ENCODE assay signal across 18 mouse cellular contexts in the genomic region with DNA sequence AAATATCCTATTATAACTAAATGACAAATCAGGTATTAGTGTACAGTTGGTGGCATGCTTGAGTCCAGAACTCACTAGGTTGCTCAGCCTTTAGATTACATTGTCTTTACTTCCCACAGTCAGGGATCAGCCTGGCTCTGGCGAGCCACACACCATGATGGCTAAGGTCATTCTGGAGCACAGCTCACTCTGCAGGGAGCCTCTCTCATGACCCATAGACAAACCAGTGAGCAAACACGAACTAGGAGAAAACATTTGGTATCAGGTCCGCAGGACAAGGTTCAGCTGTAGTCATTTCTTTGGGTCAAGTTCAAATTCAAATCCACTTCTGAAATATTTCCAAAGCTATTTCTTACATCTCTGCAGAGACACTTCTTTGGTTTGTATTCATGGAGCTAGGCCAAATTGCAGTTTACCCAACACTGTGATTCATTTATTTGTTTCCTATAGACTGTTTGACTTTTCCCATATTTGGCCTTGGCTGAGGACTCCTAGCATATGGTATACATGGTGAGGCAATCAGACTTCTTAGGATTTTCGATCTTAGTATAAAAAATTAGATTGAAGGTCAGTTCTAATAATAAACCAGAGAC.
DNase-seq lines count a peak whose midpoint lies in the region; ATAC-seq and TF ChIP-seq lines count a peak whose summit lies in the region.
"Had no signal": no experiment of that assay in that cellular context is flagged by ENCODE, and none has a peak within 500 bp of the region (broad histone marks: within the 10 kb centered on the region; RNA-seq: fewer than 3 reads in every experiment).

No protein-coding gene starts in this region.

- WGBS in lung, embryonic 16.5 days, result 40% methylated on average over 4 of the region's 4 CpGs
- WGBS in liver, embryonic 12.5 days (ENCODE audit: insufficient replicate concordance), result 68% methylated on average over 4 of the region's 4 CpGs
- 49% methylated on average over 4 of the region's 4 CpGs for WGBS in stomach, postnatal 0 days

- no peaks in the 10 kb centered on the region for H3K9me3 ChIP-seq in lung, embryonic 16.5 days (ENCODE audit: control insufficient read depth, low read length)
- H3K9me3 ChIP-seq in liver, embryonic 12.5 days (replicated peaks), result no peaks in the 10 kb centered on the region
- H3K9me3 ChIP-seq in stomach, postnatal 0 days (ENCODE audit: control insufficient read depth, low read length), result no peaks in the 10 kb centered on the region
- H3K9me3 ChIP-seq: hindbrain, embryonic 13.5 days; limb, embryonic 10.5 days; midbrain, embryonic 10.5 days; neural tube, embryonic 13.5 days had no signal

- peak; percentile 82 for ATAC-seq in lung, embryonic 16.5 days (ENCODE audit: low read depth)
- ATAC-seq in liver, embryonic 12.5 days, result no peak
- ATAC-seq in stomach, postnatal 0 days (ENCODE audit: low FRiP score, low TSS enrichment), result peak; percentile 53; the same call in 1 of the 2 replicates
- ATAC-seq: forebrain, postnatal 0 days had no signal

- H3K4me3 ChIP-seq in gastrocnemius, adult 2 months, result no peak overlapping the region
- H3K4me3 ChIP-seq in lung, embryonic 16.5 days (ENCODE audit: low read length), result no peak overlapping the region
- H3K4me3 ChIP-seq in liver, embryonic 12.5 days, result peak overlapping the region; percentile 36
- no peak overlapping the region for H3K4me3 ChIP-seq in stomach, postnatal 0 days (ENCODE audit: low read depth, low read length)
- H3K4me3 ChIP-seq: erythroblast, embryonic 14.5 days; hindbrain, embryonic 13.5 days; left cerebral cortex, adult 2 months; limb, embryonic 10.5 days; midbrain, embryonic 10.5 days; neural tube, embryonic 13.5 days had no signal

- no peaks in the 10 kb centered on the region for H3K27me3 ChIP-seq in lung, embryonic 16.5 days (ENCODE audit: control insufficient read depth, insufficient read depth, low read depth, low read length)
- H3K27me3 ChIP-seq in liver, embryonic 12.5 days (replicated peaks), result no peaks in the 10 kb centered on the region
- no peaks in the 10 kb centered on the region for H3K27me3 ChIP-seq in stomach, postnatal 0 days (ENCODE audit: control insufficient read depth, insufficient read depth, low read length)
- H3K27me3 ChIP-seq: hindbrain, embryonic 13.5 days; neural tube, embryonic 13.5 days had no signal

- no peak for DNase-seq in gastrocnemius, adult 2 months
- DNase-seq in gastrocnemius, postnatal 4 days (ENCODE audit: low spot score in 2 of 2), result no peak
- no peak for DNase-seq in lung, postnatal 10 days
- DNase-seq in stomach, postnatal 0 days (ENCODE audit: low spot score), result no peak
- no peak for DNase-seq in natural killer cell, adult 2 months (ENCODE audit: low spot score in 2 of 2)
- DNase-seq: forebrain, postnatal 0 days; gastrocnemius, postnatal 10 days; heart, postnatal 10 days; kidney, postnatal 14 days; thymus, postnatal 25 days had no signal

- TF ChIP-seq EP300 in stomach, postnatal 0 days (optimal IDR thresholded peaks at IDR 0.05), result no peak

- intact Hi-C loops in gastrocnemius, adult 2 months (cut with DNase I), result no loop called here

- H3K4me2 ChIP-seq in lung, embryonic 16.5 days (ENCODE audit: low read depth, low read length), result no peak overlapping the region
- H3K4me2 ChIP-seq in liver, embryonic 12.5 days, result peak overlapping the region; percentile 51
- no peak overlapping the region for H3K4me2 ChIP-seq in stomach, postnatal 0 days (replicated peaks; ENCODE audit: low read depth)
- H3K4me2 ChIP-seq: hindbrain, embryonic 13.5 days; neural tube, embryonic 13.5 days had no signal

- H3K9ac ChIP-seq in lung, embryonic 16.5 days (ENCODE audit: low read length), result no peak overlapping the region
- peak overlapping the region; percentile 61 for H3K9ac ChIP-seq in liver, embryonic 12.5 days
- H3K9ac ChIP-seq in stomach, postnatal 0 days (ENCODE audit: low read length), result no peak overlapping the region
- H3K9ac ChIP-seq: forebrain, postnatal 0 days; hindbrain, embryonic 13.5 days; neural tube, embryonic 13.5 days had no signal

- peaks cover 31% of the 10 kb centered on the region for H3K4me1 ChIP-seq in lung, embryonic 16.5 days (replicated peaks; ENCODE audit: control insufficient read depth, insufficient read depth, low read length)
- H3K4me1 ChIP-seq in liver, embryonic 12.5 days, result peaks cover 98% of the 10 kb centered on the region
- peaks cover 7% of the 10 kb centered on the region; the same call in 1 of the 2 replicates for H3K4me1 ChIP-seq in stomach, postnatal 0 days (replicated peaks; ENCODE audit: control insufficient read depth, insufficient read depth)

- H3K36me3 ChIP-seq in lung, embryonic 16.5 days (ENCODE audit: control insufficient read depth, insufficient read depth, low read length), result no peaks in the 10 kb centered on the region
- no peaks in the 10 kb centered on the region for H3K36me3 ChIP-seq in liver, embryonic 12.5 days
- H3K36me3 ChIP-seq in stomach, postnatal 0 days (ENCODE audit: control insufficient read depth, insufficient read depth, low read length), result no peaks in the 10 kb centered on the region
- H3K36me3 ChIP-seq: hindbrain, embryonic 13.5 days; limb, embryonic 10.5 days; midbrain, embryonic 10.5 days; neural tube, embryonic 13.5 days had no signal

- no peak for TF ChIP-seq CTCF in gastrocnemius, adult 2 months (IDR thresholded peaks at IDR 0.05)
- TF ChIP-seq CTCF in stomach, postnatal 0 days (IDR thresholded peaks at IDR 0.05; ENCODE audit: low read depth), result no peak

- H3K27ac ChIP-seq in gastrocnemius, adult 2 months, result peak overlapping the region; percentile 46
- H3K27ac ChIP-seq in lung, embryonic 16.5 days (ENCODE audit: low read length), result peak overlapping the region; percentile 88
- peak overlapping the region; percentile 87; the same call in 1 of the 2 replicates for H3K27ac ChIP-seq in liver, embryonic 12.5 days
- peak overlapping the region; percentile 69 for H3K27ac ChIP-seq in stomach, postnatal 0 days (replicated peaks)
- H3K27ac ChIP-seq: hindbrain, embryonic 13.5 days; left cerebral cortex, adult 2 months; limb, embryonic 10.5 days; midbrain, embryonic 10.5 days; neural tube, embryonic 13.5 days had no signal
